Mouse (Mus musculus) left cerebral cortex, adult 18-20 months (tissue): ENCODE data around the gene Unc93b1. TPM values are rescaled to one million over a fixed set of nuclear protein-coding genes. Genes with fewer than 3 reads are reported as not detected.
A peak's percentile ranks its signal among the peaks of the same experiment; 100 is the strongest.

Experiments
- DNase-seq, 2 experiments: peaks; one replicate each; pipeline ENCODE4 v3.0.0; 2021 to 2022; ENCODE audit warnings: low spot score in 2 of 2, mixed read lengths in 1 of 2
- total RNA-seq, 2 experiments: library from RNA; stranded (reverse); gene quantifications; 2 replicates each; pipeline ENCODE4 v1.2.3; 2021

The Unc93b1 gene
- total RNA-seq, 2 experiments from 2014 or later: 14.6 to 16.6 TPM

DNA sequence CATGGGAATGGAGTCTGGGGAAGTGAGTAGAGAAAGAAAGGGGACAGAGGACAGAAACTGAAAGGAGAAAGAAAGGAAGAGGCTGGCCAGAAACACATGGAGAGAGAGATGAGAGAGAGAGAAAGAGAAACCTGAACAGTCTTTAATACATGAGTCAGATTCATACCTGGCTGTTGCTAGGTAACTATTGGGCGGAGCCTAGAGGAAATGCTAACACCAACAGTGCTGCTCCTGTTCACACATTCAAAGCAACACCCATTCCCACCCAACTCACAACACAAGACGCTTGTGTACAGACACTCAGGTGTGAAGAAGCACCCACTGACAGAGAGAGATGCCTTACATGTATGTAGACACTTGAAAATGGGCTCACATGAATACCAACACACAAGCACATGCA lies 40.9 kb downstream of the Unc93b1 start:
- DNase-seq: no peak

DNA sequence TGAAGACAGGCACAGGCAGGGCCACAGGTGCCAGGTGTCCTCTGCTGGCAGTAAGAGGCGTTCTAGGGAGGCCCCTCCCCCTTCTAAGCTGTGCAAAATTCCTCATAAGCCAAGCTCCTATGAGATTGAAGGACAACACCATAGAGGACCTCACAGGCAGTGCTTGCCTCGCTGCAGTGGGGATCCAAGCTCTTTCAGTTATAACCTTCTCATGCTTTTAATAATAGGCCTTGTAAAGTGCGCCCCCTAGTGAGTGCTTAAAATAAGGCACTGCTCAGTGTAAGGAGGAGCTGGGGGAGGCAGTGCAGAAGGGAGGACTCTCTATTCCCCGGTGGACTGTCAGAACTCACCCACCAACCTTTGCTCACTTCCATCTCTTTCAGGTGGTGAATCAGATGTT lies 45.3 kb downstream of the Unc93b1 start:
- peak; percentile 70 to 84 for DNase-seq

DNA sequence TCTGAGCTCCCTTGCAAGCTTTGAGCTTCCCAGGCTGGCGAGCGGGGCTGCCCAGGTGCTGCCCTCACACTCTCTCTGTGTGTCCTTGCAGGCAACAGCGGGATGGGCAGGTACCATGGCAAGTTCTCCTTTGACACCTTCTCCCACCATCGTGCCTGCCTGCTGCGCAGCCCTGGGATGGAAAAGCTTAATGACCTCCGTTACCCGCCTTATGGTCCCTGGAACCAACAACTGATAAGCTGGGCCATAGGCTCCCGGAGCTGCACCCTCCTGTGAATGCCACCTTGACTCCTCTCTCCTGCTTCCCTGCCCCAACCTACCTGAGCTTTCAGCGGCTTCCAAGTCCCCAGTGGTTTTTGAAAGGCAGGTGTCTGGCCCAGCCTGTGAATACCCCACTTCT lies 45.9 kb downstream of the Unc93b1 start:
- DNase-seq: no peak

DNA sequence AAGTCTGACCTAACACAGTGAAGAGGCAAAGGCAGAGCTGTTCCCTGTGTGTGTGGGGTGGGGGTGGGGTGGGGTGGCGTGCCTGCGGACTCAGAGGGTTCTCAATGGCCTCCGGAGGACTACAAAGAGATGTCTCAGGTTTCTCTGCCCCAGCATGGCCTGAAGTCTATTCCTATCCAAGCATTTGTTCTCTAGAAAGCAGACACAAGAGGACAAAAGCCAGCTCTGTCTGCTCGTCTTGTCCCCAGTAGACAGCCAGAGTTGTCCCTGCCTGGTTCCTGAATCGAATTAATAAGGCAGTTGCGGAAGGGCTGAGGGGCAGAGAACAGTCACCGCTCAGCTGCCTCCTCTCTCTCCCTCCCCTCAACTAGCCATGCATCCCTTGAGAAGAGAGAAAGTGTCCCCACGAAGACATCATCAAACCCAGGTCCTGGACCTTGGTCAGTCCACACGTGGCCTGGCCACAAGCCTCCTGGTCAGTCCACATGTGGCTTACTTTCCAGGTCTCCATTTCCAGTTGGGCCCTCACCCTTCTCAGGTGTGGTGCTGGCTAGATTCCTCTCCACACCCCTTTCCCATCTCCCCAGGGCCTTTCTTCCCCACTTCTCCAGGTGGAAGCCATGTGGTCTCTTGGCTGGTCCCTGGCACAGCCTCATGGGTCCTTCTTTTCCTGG lies 48.7 kb downstream of the Unc93b1 start:
- DNase-seq: no peak

DNA sequence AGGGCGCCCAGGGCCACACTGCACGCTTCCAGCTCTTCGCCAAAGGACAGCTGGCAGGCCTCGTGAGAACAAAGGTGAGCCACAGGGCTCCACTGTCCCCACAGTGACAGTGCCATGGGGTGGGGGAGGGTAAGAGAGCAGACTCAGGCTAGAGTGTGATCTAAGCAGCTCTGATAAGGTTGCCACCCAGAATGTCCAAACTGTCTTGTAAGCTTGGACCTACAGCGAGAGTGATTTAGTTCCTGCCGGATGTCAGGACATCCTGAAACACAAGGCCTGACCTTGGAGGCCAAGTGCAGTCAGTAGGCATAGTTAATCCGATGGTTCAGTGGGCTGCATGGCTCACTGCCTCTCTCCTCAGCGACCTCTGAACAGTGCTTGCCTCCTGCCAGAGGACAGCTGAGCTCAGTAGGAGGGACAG lies 50.3 kb downstream of the Unc93b1 start:
- DNase-seq: no peak

DNA sequence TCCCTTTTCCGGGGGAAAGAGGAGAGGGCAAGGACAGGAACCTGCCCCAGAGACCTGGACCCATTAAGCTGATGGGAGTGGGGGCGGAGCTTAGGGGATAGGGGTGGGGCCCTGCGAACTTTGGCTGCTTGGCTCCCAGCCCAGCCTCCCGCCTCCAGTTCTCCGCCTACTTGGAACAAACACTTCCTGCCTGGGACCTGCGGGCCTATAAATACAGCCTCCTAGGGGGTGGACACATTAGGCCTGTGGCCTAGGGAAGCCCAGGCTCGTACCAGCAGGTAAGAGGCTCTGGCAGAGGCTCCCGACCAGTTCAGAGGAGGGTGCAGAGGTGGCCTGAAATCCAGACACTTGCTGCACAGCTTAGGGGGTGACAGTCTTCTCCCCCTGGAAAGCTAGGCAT lies 51.3 kb downstream of the Unc93b1 start, which contains the start of gene Acy3:
Gene Acy3 (plus strand): TSS at position 237 of the 400 bp plus-strand sequence.
- DNase-seq: peak; percentile 53 to 59

DNA sequence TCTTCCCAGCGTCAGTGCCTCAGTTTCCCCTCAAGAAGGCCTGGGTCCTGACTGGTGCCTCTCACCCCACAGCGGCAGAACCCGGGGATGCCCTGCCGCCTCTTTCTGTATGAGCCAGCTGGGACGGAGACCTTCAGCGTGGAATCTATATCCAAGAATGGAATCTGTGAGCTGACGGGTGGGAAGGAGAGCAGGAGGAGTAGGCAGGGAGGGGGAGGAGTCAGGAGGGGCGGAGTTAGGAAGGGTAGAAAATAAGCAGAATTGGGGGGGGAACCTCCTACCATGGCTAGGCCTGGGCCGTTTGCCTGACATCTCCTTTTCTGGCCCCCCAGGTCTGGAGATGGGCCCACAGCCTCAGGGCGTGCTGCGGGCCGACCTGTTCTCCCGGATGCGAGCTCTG lies 53.1 kb downstream of the Unc93b1 start:
- no peak for DNase-seq

DNA sequence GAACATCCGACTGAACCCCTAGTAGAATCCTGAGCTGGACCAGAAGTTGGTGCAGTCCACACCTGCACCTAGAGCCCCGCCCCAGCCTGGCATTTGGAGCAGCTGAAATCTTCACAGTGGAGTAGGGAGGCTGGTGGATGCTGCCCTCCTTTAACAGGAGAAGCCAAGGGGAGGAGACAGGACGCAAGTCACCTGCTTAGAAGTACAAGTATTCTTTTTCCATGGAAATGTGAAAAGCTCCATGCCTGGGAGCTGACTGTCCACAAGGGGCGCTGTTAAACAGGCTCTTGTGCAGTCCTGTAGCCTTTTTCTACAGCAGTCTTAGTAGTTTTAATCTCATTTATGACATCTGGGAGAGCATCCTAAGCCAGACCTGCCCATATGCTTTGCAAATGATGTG lies 53.8 kb downstream of the Unc93b1 start:
- no peak for DNase-seq

DNA sequence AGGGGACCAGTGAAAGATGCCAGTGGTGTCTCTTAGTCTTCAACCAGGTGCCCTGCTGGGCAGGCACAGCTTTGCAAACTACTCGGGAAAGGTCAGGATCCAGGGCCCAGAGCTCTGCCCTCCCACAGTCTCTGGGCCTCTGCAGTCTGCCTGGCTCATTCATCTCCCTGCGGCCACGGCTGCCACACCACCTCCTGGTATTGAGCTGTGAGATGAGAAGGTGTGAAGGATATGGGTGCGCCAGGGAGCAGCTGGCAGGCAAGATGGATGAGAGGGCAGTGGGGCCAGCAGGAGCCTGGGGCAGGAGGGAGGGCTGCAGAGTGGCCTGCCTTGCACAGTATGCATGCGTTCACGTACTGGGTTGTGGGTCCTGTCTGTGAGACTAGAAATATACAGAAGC lies 55.8 kb downstream of the Unc93b1 start:
- no peak for DNase-seq

DNA sequence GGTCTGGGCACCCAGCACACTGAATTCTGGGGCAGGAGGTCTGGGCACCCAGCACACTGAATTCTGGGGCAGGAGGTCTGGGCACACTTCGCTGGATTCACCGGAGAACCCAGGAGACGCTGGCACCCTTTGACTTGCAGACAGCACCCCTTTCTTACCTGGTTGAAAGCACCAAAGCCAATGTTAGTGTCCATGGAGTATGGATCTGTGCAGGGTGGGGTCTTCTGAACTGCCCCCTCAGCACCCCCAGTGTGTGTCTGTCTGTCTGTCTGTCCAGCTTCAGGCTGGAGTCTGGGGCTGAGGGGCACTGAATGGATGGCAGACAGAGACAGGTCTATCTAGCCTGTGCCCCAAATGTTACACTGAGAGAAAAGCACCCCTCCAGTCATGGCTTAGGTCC lies 56.6 kb downstream of the Unc93b1 start:
- no peak for DNase-seq

DNA sequence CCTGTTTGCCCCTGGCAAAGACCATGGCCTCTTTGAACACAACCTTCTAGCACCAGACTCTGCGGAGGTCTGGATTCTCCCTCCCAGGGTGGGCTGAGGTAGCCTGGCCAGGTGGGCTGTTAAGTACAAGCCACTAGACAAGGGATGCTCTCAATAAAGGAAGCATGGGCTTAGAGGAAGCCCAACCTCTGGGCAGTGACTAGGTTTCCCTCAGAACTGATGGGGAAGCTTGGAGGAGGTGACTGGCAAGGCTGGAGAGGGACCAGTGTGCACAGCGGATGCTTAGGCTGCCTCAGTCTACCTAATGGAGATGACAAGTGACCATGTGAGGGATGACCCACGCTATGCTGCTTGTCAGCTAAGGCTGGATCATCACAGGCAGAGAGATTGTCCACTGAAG lies 57.0 kb downstream of the Unc93b1 start:
- DNase-seq: no peak

DNA sequence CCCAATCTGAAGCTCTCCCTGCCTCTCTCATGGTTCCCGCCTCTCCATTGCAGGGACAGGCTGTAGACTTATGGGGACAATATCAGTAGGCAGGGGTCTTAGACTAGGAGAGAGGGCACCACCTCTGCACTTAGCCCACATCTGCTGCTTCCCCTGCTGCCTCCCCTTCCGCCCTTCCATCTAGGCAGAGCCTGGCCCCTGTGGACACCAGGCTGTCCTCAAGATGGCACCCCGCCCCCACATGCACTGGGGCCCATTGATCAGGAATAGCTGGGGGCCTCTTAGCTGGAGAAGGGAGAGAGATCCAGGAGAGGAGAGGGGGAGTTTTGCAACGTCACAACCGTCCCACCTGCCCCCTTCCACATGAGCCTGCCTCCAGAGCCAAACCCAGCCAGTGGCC lies 57.4 kb downstream of the Unc93b1 start, which contains the start of gene Tbx10:
Gene Tbx10 (plus strand): TSS at position 337 of the 400 bp plus-strand sequence.
- DNase-seq: no peak

DNA sequence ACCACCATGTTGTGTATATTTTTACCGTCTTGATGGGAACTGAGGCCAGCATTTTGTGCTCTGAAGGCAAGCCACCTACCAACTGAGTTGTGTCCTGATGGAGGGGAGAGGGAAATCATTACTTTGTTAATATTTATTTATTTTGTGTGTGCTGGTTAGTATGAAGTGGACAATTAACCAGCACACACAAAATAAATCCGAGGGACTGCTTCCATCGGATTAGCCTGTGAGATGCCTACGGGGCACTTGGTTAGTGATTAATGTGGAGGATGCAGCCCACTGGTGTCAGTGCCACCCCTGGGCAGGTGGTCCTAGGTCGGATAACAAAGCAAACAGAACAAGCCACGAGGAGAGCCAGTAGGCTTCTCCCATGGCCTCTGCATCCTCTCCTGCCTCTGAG lies 59.9 kb downstream of the Unc93b1 start:
- DNase-seq: no peak

DNA sequence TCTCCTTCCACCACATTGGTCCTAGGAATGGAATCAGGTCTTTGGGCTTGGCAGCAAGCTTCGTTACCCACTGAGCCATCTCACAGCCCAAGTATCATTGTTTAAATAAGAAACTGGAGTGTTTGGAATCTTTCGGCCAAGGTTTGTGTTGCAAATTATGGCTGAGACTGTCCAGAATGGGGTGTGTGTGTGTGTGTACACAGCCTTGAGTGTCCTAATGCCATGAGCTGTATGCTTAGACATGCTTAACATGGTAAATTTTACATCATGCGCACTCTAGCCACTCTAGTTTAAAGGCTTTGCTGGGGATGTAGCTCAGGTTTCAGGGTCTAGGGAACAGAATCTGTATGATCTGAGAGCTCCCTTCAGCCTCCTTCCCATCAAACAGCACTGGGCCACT lies 60.5 kb downstream of the Unc93b1 start:
- DNase-seq: no peak

DNA sequence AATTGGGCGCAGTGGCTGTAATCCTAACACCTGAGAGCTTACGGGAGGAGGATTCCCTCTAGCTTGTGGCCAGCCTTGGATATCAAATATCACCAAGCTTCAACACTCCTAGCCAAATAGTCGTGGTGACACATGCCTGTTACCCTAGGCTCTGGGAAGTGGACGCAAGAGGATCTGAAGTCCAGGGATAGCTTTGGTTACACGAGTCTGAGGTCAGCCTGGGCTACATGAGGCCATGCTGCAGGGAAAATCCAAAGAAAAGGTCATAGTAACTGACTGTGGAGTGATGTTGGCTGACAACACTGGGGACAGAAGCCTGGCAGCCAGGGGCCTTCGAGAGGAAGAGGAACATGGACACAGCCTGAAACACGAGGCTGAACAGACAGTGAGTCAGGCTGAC lies 61.1 kb downstream of the Unc93b1 start:
- DNase-seq: no peak

DNA sequence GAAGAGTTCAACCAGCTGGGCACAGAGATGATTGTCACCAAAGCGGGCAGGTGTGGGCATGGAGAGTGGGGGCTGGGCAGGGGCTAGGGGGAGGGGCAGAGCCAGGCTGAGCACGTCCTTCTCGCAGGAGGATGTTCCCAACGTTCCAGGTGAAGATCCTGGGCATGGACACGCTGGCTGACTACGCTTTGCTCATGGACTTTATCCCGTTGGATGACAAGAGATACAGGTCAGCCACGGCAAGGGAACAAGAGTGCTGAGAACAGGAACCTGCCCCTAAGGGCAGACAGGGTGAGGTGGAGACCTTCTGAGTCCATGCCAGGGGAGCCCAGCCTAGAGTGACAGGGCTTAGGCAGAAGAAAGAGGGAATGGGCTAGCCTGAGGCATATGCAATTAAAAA lies 61.8 kb downstream of the Unc93b1 start:
- no peak for DNase-seq

DNA sequence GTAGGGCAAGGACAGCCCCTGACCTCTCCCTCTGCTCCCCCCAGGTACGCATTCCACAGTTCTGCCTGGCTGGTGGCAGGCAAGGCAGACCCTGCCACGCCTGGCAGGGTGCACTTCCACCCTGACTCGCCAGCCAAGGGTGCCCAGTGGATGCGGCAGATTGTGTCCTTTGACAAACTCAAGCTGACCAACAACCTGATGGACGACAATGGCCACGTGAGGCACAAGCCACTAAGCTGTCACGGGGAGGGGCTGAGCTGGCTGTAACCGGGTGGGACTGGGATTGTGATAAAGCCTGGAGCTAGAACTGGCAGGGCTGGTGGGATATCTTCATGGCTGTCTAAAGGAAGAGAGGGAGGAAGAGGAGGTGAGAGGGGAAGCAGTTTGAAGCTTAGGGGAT lies 62.2 kb downstream of the Unc93b1 start:
- no peak for DNase-seq

DNA sequence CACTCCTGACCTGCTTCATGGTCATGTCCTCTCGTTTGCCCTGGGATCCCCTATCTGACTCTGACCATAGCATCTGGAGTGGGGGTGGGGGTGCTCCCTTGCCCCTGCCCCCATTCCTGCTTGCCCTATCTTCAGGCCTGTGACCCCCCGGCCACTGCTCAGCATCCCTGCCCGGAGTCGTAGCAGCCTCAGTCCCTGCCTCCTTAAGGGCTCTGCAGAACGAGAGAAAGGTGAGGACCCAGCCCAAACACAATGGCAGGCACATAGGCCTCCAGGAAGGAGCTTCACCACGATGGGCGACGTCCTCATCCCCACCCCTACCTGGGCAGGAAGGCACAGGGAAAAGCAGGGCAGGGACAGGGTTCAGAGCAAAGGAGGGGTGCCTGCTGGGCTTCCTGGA lies 63.3 kb downstream of the Unc93b1 start:
- no peak for DNase-seq

Other genes with a start within 250 kb of the Unc93b1 start
- 1 to 10 TPM; 7.3 to 8.3 TPM for gene Lrp5, start 248.6 kb upstream of the Unc93b1 start, total RNA-seq
- gene 1810055G02Rik, start 226.9 kb upstream of the Unc93b1 start, total RNA-seq: 10 to 100 TPM; 31.7 to 32.1 TPM
- gene Kmt5b, start 167.8 kb upstream of the Unc93b1 start, total RNA-seq: 10 to 100 TPM; 48.8 to 49.8 TPM
- gene Chka, start 83.4 kb upstream of the Unc93b1 start, total RNA-seq: 10 to 100 TPM; 82.4 to 88.0 TPM
- 10 to 100 TPM; 22.4 to 23.0 TPM for gene Tcirg1, start 28.1 kb upstream of the Unc93b1 start, total RNA-seq
- gene Ndufs8, start 22.4 kb upstream of the Unc93b1 start, total RNA-seq: 100 to 1,000 TPM; 141 to 148 TPM
- 1 to 10 TPM; 3.0 to 4.2 TPM for gene Aldh3b1, start 5.4 kb upstream of the Unc93b1 start, total RNA-seq
- under 1 TPM in 1 of 2 experiments, not detected in 1; 0.23 TPM for gene Aldh3b3, start 23.5 kb downstream of the Unc93b1 start, total RNA-seq
- 1 to 10 TPM; 1.1 to 1.3 TPM for gene Aldh3b2, start 37.1 kb downstream of the Unc93b1 start, total RNA-seq
- 1 to 10 TPM; 2.6 to 5.2 TPM for gene Acy3, start 51.4 kb downstream of the Unc93b1 start, total RNA-seq
- not detected for gene Tbx10, start 57.6 kb downstream of the Unc93b1 start, total RNA-seq
- gene Nudt8, start 65.4 kb downstream of the Unc93b1 start, total RNA-seq: 10 to 100 TPM in 1 of 2 experiments, 1 to 10 TPM in 1; 8.9 to 10.8 TPM
- 1 to 10 TPM; 1.0 to 1.5 TPM for gene Gm49405, start 65.4 kb downstream of the Unc93b1 start, total RNA-seq
- 1 to 10 TPM; 3.5 to 4.9 TPM for gene Doc2g, start 68.1 kb downstream of the Unc93b1 start, total RNA-seq
- 100 to 1,000 TPM; 265 to 266 TPM for gene Ndufv1, start 77.6 kb downstream of the Unc93b1 start, total RNA-seq
- 100 to 1,000 TPM; 353 to 399 TPM for gene Gstp1, start 102.8 kb downstream of the Unc93b1 start, total RNA-seq
- gene Gstp2, start 110.8 kb downstream of the Unc93b1 start, total RNA-seq: 10 to 100 TPM; 40.5 to 55.2 TPM
- not detected for gene Gstp3, start 124.4 kb downstream of the Unc93b1 start, total RNA-seq
- gene Cabp2, start 146.4 kb downstream of the Unc93b1 start, total RNA-seq: not detected
- 10 to 100 TPM; 33.6 to 37.3 TPM for gene Cdk2ap2, start 162.0 kb downstream of the Unc93b1 start, total RNA-seq
- 100 to 1,000 TPM; 210 to 214 TPM for gene Pitpnm1, start 164.8 kb downstream of the Unc93b1 start, total RNA-seq
- gene Aip, start 190.7 kb downstream of the Unc93b1 start, total RNA-seq: 100 to 1,000 TPM; 121 to 126 TPM
- under 1 TPM; 0.12 TPM for gene Gpr152, start 204.6 kb downstream of the Unc93b1 start, total RNA-seq
- under 1 TPM; 0.26 to 0.63 TPM for gene Cabp4, start 208.8 kb downstream of the Unc93b1 start, total RNA-seq
- gene Coro1b, start 213.4 kb downstream of the Unc93b1 start, total RNA-seq: 10 to 100 TPM; 77.9 to 81.3 TPM
- 1 to 10 TPM; 1.3 to 2.3 TPM for gene Ptprcap, start 218.4 kb downstream of the Unc93b1 start, total RNA-seq
- 10 to 100 TPM; 32.5 to 34.5 TPM for gene Rps6kb2, start 228.2 kb downstream of the Unc93b1 start, total RNA-seq
- gene Carns1, start 240.3 kb downstream of the Unc93b1 start, total RNA-seq: 1 to 10 TPM; 5.1 to 9.2 TPM